Mouse (Mus musculus) hindbrain, postnatal 0 days (tissue): Measurements from ENCODE around the gene 6030408B16Rik. TPM values are rescaled to one million over a fixed set of nuclear protein-coding genes. Genes with fewer than 3 reads are reported as not detected.

ENCODE experiments used
- ATAC-seq: fragments of 200-750 bp; cut with Nextera tagmentation; 2 replicates; pipeline ENCODE4 v1.8.0; 2017; ENCODE audit warnings: mild to moderate bottlenecking, moderate TSS enrichment, moderate library complexity
- DNase-seq: peaks from one replicate; pipeline ENCODE4 v3.0.0-alpha.2; 2015; ENCODE audit warnings: low spot score
- H3K27ac ChIP-seq: fragments of 300-500 bp; sonication (generic); 2 replicates; pipeline ENCODE4 v1.5.1; 2014; ENCODE audit warnings: mild to moderate bottlenecking
- H3K27me3 ChIP-seq: fragments of 300-500 bp; sonication (generic); 2 replicates; pipeline ENCODE4 v1.6.1; 2014; ENCODE audit warnings: low read length, mixed read lengths; ENCODE audit not compliant: insufficient read depth
- H3K36me3 ChIP-seq: fragments of 300-500 bp; sonication (generic); 2 replicates; pipeline ENCODE4 v1.6.1; 2014; ENCODE audit warnings: low read length, mixed read lengths; ENCODE audit not compliant: insufficient read depth
- H3K4me1 ChIP-seq: fragments of 300-500 bp; sonication (generic); 2 replicates; pipeline ENCODE4 v1.6.1; 2014; ENCODE audit warnings: antibody characterized with exemption, low read length, mixed read lengths; ENCODE audit not compliant: insufficient read depth
- H3K4me2 ChIP-seq: fragments of 300-500 bp; sonication (generic); 2 replicates; pipeline ENCODE4 v1.6.1; 2014; ENCODE audit warnings: low read depth, mild to moderate bottlenecking, low read length, moderate library complexity, mixed read lengths
- H3K4me3 ChIP-seq: fragments of 300-500 bp; sonication (generic); 2 replicates; pipeline ENCODE4 v1.5.1; 2014; ENCODE audit warnings: low read length
- H3K9ac ChIP-seq: fragments of 300-500 bp; sonication (generic); replicated peaks from 2 replicates; pipeline ENCODE4 v1.6.1; 2014; ENCODE audit warnings: mild to moderate bottlenecking, low read length, moderate library complexity, mixed read lengths
- H3K9me3 ChIP-seq: fragments of 300-500 bp; sonication (generic); 2 replicates; pipeline ENCODE4 v1.6.1; 2016; ENCODE audit warnings: low read length, mixed read lengths
- CTCF ChIP-seq: IDR thresholded peaks from 2 replicates; pipeline ENCODE4 v1.5.1; 2016; ENCODE audit warnings: antibody characterized with exemption, control low read depth, low read depth
- whole genome bisulfite sequencing: fragments of 180-500 bp; shearing (Covaris S2); extraction: QIAGEN DNeasy Blood & Tissue Kit; methylation state at CpG from one replicate; pipeline ENCODE4 v1.1.7; 2014; 5-methylcytosine and 5-hydroxymethylcytosine counted together
- polyA plus RNA-seq: library from polyadenylated mRNA; unstranded; fragments of >200 nt; fragmentation: Nextera tagmentation; extraction: Ambion mirVana; gene quantifications from 2 replicates; pipeline ENCODE4 v1.2.1, GENCODE M21; 2015
- total RNA-seq: library from RNA; depleted of rRNA; stranded (reverse); fragments of >200 nt; gene quantifications from 2 replicates; pipeline ENCODE4 v1.2.3, GENCODE M21; 2014

6030408B16Rik gene
- total and polyA plus RNA-seq, 2 experiments from 2014 or later: 0.15 TPM; not detected in 1

GRCm38 (mm10) chr15:101267053-101268032 lies 25.7 kb upstream of the 6030408B16Rik start:
- no peak for DNase-seq
- 8% methylated on average over 25 of the region's 25 CpGs for WGBS
- Histone ChIP-seq H3K36me3 (no peaks in the 10 kb centered on the region; the same call in 1 of the 2 replicates), H3K4me2 (peak overlapping the region; percentile 97), H3K27ac (0 out of 2 replicates have a peak overlapping the region, but pooled peaks have one; percentile 2), H3K27me3 (peaks cover 6% of the 10 kb centered on the region; the same call in 1 of the 2 replicates), H3K4me1 (peaks cover 11% of the 10 kb centered on the region), H3K9me3 (no peaks in the 10 kb centered on the region), H3K9ac (peak overlapping the region; percentile 48), H3K4me3 (peak overlapping the region; percentile 54)
- TF ChIP-seq CTCF: no peak
- no peak for ATAC-seq

- no peak overlapping the region for H3K9ac ChIP-seq
- no peak overlapping the region for H3K4me3 ChIP-seq
- no peak overlapping the region for H3K4me2 ChIP-seq
- WGBS: 93% methylated on average over 29 of the region's 29 CpGs
- TF ChIP-seq CTCF: no peak
- H3K27ac ChIP-seq: no peak overlapping the region
- H3K36me3 ChIP-seq: peaks cover 16% of the 10 kb centered on the region; the same call in 1 of the 2 replicates
- no peaks in the 10 kb centered on the region for H3K9me3 ChIP-seq
- ATAC-seq: no peak
- H3K27me3 ChIP-seq: peaks cover 6% of the 10 kb centered on the region; the same call in 1 of the 2 replicates
- H3K4me1 ChIP-seq: peaks cover 11% of the 10 kb centered on the region
- no peak for DNase-seq
These were observed 22.8 kb upstream of the 6030408B16Rik start for GRCm38 (mm10) chr15:101270101-101270820.

- ATAC-seq (no peak), DNase-seq (no peak)
- peaks cover 8% of the 10 kb centered on the region for H3K4me1 ChIP-seq
- H3K36me3 ChIP-seq: peaks cover 16% of the 10 kb centered on the region; the same call in 1 of the 2 replicates
- no peak overlapping the region for H3K27ac ChIP-seq
- no peak overlapping the region for H3K4me2 ChIP-seq
- no peak for TF ChIP-seq CTCF
- no peak overlapping the region for H3K4me3 ChIP-seq
- no peak overlapping the region for H3K9ac ChIP-seq
- no peaks in the 10 kb centered on the region for H3K9me3 ChIP-seq
- 77% methylated on average over 3 of the region's 3 CpGs for WGBS
- H3K27me3 ChIP-seq: no peaks in the 10 kb centered on the region
These were observed 21.9 kb upstream of the 6030408B16Rik start for GRCm38 (mm10) chr15:101271107-101271506.

- Histone ChIP-seq H3K27me3 (no peaks in the 10 kb centered on the region), H3K9me3 (no peaks in the 10 kb centered on the region), H3K4me3 (no peak overlapping the region), H3K27ac (no peak overlapping the region), H3K36me3 (peaks cover 16% of the 10 kb centered on the region; the same call in 1 of the 2 replicates), H3K4me1 (0 out of 2 replicates have a peak, but pooled peaks cover 6% of the 10 kb centered on the region), H3K4me2 (no peak overlapping the region), H3K9ac (no peak overlapping the region)
- peak; percentile 18 for DNase-seq
- peak; percentile 50 for ATAC-seq
- 76% methylated on average over 15 of the region's 15 CpGs for WGBS
- no peak for TF ChIP-seq CTCF
These were observed 21.5 kb upstream of the 6030408B16Rik start for GRCm38 (mm10) chr15:101271513-101271912.

GRCm38 (mm10) chr15:101274380-101274779 lies 18.6 kb upstream of the 6030408B16Rik start:
- Histone ChIP-seq H3K4me2 (no peak overlapping the region), H3K9me3 (no peaks in the 10 kb centered on the region), H3K27me3 (no peaks in the 10 kb centered on the region), H3K27ac (no peak overlapping the region), H3K36me3 (peaks cover 16% of the 10 kb centered on the region; the same call in 1 of the 2 replicates), H3K4me3 (no peak overlapping the region), H3K9ac (no peak overlapping the region), H3K4me1 (no peaks in the 10 kb centered on the region)
- WGBS: 78% methylated on average over 6 of the region's 6 CpGs
- TF ChIP-seq CTCF: no peak
- ATAC-seq (no peak), DNase-seq (no peak)

GRCm38 (mm10) chr15:101277351-101277899 lies 15.6 kb upstream of the 6030408B16Rik start:
- DNase-seq: peak; percentile 65
- TF ChIP-seq CTCF: no peak

More at GRCm38 (mm10) chr15:101277351-101277899, 15.6 kb upstream of the 6030408B16Rik start:
- Histone ChIP-seq H3K9ac (no peak overlapping the region), H3K4me3 (no peak overlapping the region), H3K9me3 (no peaks in the 10 kb centered on the region), H3K4me2 (no peak overlapping the region), H3K27me3 (no peaks in the 10 kb centered on the region), H3K36me3 (peaks cover 16% of the 10 kb centered on the region; the same call in 1 of the 2 replicates), H3K27ac (peak overlapping the region; percentile 54; the same call in 1 of the 2 replicates), H3K4me1 (no peaks in the 10 kb centered on the region)
- ATAC-seq: peak; percentile 83
- WGBS: 17% methylated on average over 11 of the region's 11 CpGs
